Mouse (Mus musculus) liver, embryonic 11.5 days (tissue): ENCODE data around the gene Ispd. TPM values are rescaled to one million over a fixed set of nuclear protein-coding genes. Genes with fewer than 3 reads are reported as not detected.

Source experiments
- ATAC-seq: fragments of 200-750 bp; cut with Nextera tagmentation; replicated peaks from 2 replicates; pipeline ENCODE4 v1.8.0; 2017; ENCODE audit warnings: moderate number of reproducible peaks, mild to moderate bottlenecking, moderate TSS enrichment, moderate library complexity; ENCODE audit not compliant: low FRiP score
- DNase-seq: peaks from one replicate; pipeline ENCODE4 v3.0.0-alpha.2; 2017; ENCODE audit warnings: low spot score
- H3K27ac ChIP-seq: fragments of 300-500 bp; sonication (generic); 2 replicates; pipeline ENCODE4 v1.5.1; 2014; ENCODE audit warnings: mild to moderate bottlenecking, low read depth, low read length, control low read depth
- H3K27me3 ChIP-seq: fragments of 300-500 bp; sonication (generic); replicated peaks from 2 replicates; pipeline ENCODE4 v1.6.1; 2014; ENCODE audit warnings: low read length, mixed read lengths; ENCODE audit not compliant: control insufficient read depth, insufficient read depth
- H3K36me3 ChIP-seq: fragments of 300-500 bp; sonication (generic); 2 replicates; pipeline ENCODE4 v1.6.1; 2014; ENCODE audit warnings: mild to moderate bottlenecking, low read length, moderate library complexity, mixed read lengths; ENCODE audit not compliant: control insufficient read depth, insufficient read depth
- H3K4me1 ChIP-seq: fragments of 300-500 bp; sonication (generic); replicated peaks from 2 replicates; pipeline ENCODE4 v1.6.1; 2014; ENCODE audit warnings: low read length, mixed read lengths; ENCODE audit not compliant: control insufficient read depth, insufficient read depth
- H3K4me2 ChIP-seq: fragments of 300-500 bp; sonication (generic); 2 replicates; pipeline ENCODE4 v1.6.1; 2014; ENCODE audit warnings: mild to moderate bottlenecking, control low read depth, moderate library complexity
- H3K4me3 ChIP-seq: fragments of 300-500 bp; sonication (generic); 2 replicates; pipeline ENCODE4 v1.5.1; 2014; ENCODE audit warnings: low read depth, low read length, control low read depth
- H3K9ac ChIP-seq: fragments of 300-500 bp; sonication (generic); 2 replicates; pipeline ENCODE4 v1.6.1; 2014; ENCODE audit warnings: low read depth, low read length, control low read depth
- H3K9me3 ChIP-seq: fragments of 300-500 bp; sonication (generic); 2 replicates; pipeline ENCODE4 v1.6.1; 2016; ENCODE audit warnings: low read length, inconsistent platforms, mixed read lengths; ENCODE audit not compliant: control insufficient read depth
- WGBS: fragments of 180-500 bp; shearing (Covaris S2); extraction: QIAGEN DNeasy Blood & Tissue Kit; methylation state at CpG from one replicate; pipeline ENCODE4 v1.1.7; 2014; 5-methylcytosine and 5-hydroxymethylcytosine counted together
- polyA plus RNA-seq: library from polyadenylated mRNA; unstranded; fragments of >200 nt; fragmentation: Nextera tagmentation; extraction: Ambion mirVana; gene quantifications from 2 replicates; pipeline ENCODE4 v1.2.1, GENCODE M21; 2014

Ispd gene
- polyA plus RNA-seq, 1 experiment from 2014 or later = 5.0 TPM

GRCm38 (mm10) chr12:36681779-36682178 is 300.5 kb downstream of the Ispd start:
- Histone ChIP-seq H3K4me2 (no peak overlapping the region), H3K4me1 (no peaks in the 10 kb centered on the region), H3K4me3 (no peak overlapping the region), H3K27me3 (no peaks in the 10 kb centered on the region), H3K9me3 (no peaks in the 10 kb centered on the region), H3K27ac (no peak overlapping the region), H3K36me3 (no peaks in the 10 kb centered on the region), H3K9ac (no peak overlapping the region)
- 72% methylated on average over 6 of the region's 6 CpGs for WGBS
- DNase-seq (no peak), ATAC-seq (no peak)

- WGBS = 64% methylated on average over 2 of the region's 2 CpGs
Measured at GRCm38 (mm10) chr12:36694072-36694471, 312.8 kb downstream of the Ispd start.

GRCm38 (mm10) chr12:36704380-36704779 is 323.1 kb downstream of the Ispd start:
- DNase-seq (no peak), ATAC-seq (no peak)
- no peaks in the 10 kb centered on the region for H3K36me3 ChIP-seq
- H3K27me3 ChIP-seq = no peaks in the 10 kb centered on the region
- H3K4me2 ChIP-seq = no peak overlapping the region
- no peak overlapping the region for H3K27ac ChIP-seq
- H3K9ac ChIP-seq = no peak overlapping the region
- no peaks in the 10 kb centered on the region for H3K9me3 ChIP-seq
- H3K4me1 ChIP-seq = no peaks in the 10 kb centered on the region
- no peak overlapping the region for H3K4me3 ChIP-seq
- WGBS = 72% methylated on average over 1 of the region's 1 CpGs

More at GRCm38 (mm10) chr12:36694072-36694471, 312.8 kb downstream of the Ispd start:
- ATAC-seq (no peak), DNase-seq (no peak)
- no peak overlapping the region for H3K4me2 ChIP-seq
- H3K9ac ChIP-seq = no peak overlapping the region
- no peak overlapping the region for H3K4me3 ChIP-seq
- no peaks in the 10 kb centered on the region for H3K4me1 ChIP-seq
- no peaks in the 10 kb centered on the region for H3K27me3 ChIP-seq
- no peaks in the 10 kb centered on the region for H3K9me3 ChIP-seq
- H3K36me3 ChIP-seq = no peaks in the 10 kb centered on the region
- H3K27ac ChIP-seq = no peak overlapping the region

GRCm38 (mm10) chr12:36708810-36709209 is 327.6 kb downstream of the Ispd start:
- H3K27ac ChIP-seq = no peak overlapping the region
- DNase-seq (no peak), ATAC-seq (peak; percentile 39)
- H3K4me2 ChIP-seq = no peak overlapping the region
- H3K9ac ChIP-seq = no peak overlapping the region
- H3K4me1 ChIP-seq = no peaks in the 10 kb centered on the region
- no peaks in the 10 kb centered on the region for H3K36me3 ChIP-seq
- WGBS = 54% methylated on average over 1 of the region's 1 CpGs
- H3K9me3 ChIP-seq = no peaks in the 10 kb centered on the region
- H3K27me3 ChIP-seq = no peaks in the 10 kb centered on the region
- no peak overlapping the region for H3K4me3 ChIP-seq

- H3K4me1 ChIP-seq = no peaks in the 10 kb centered on the region
- no peak overlapping the region for H3K9ac ChIP-seq
- H3K9me3 ChIP-seq = no peaks in the 10 kb centered on the region
- peak overlapping the region; percentile 31 for H3K4me2 ChIP-seq
- WGBS = 25% methylated on average over 17 of the region's 17 CpGs
- no peaks in the 10 kb centered on the region for H3K36me3 ChIP-seq
- H3K27me3 ChIP-seq = no peaks in the 10 kb centered on the region
- ATAC-seq (no peak), DNase-seq (no peak)
- H3K27ac ChIP-seq = no peak overlapping the region
- no peak overlapping the region for H3K4me3 ChIP-seq
Measured at GRCm38 (mm10) chr12:36713866-36714662, 332.8 kb downstream of the Ispd start.

- Histone ChIP-seq H3K4me3 (no peak overlapping the region), H3K4me2 (no peak overlapping the region), H3K9ac (no peak overlapping the region), H3K27me3 (no peaks in the 10 kb centered on the region), H3K36me3 (no peaks in the 10 kb centered on the region), H3K4me1 (no peaks in the 10 kb centered on the region), H3K27ac (no peak overlapping the region), H3K9me3 (no peaks in the 10 kb centered on the region)
- ATAC-seq = no peak
- DNase-seq = no peak
- 54% methylated on average over 5 of the region's 5 CpGs for WGBS
Measured at GRCm38 (mm10) chr12:36717526-36717925, 336.3 kb downstream of the Ispd start.

- Histone ChIP-seq H3K4me3 (no peak overlapping the region), H3K9ac (no peak overlapping the region), H3K36me3 (no peaks in the 10 kb centered on the region), H3K27ac (no peak overlapping the region), H3K4me2 (no peak overlapping the region), H3K27me3 (no peaks in the 10 kb centered on the region), H3K4me1 (no peaks in the 10 kb centered on the region), H3K9me3 (no peaks in the 10 kb centered on the region)
- no peak for ATAC-seq
- DNase-seq = no peak
- 64% methylated on average over 2 of the region's 2 CpGs for WGBS
Measured at GRCm38 (mm10) chr12:36718417-36718816, 337.2 kb downstream of the Ispd start.

- no peak overlapping the region for H3K9ac ChIP-seq
- WGBS = 77% methylated on average over 3 of the region's 3 CpGs
- H3K4me3 ChIP-seq = no peak overlapping the region
- ATAC-seq = no peak
- no peaks in the 10 kb centered on the region for H3K9me3 ChIP-seq
- H3K27ac ChIP-seq = no peak overlapping the region
- no peak for DNase-seq
- no peaks in the 10 kb centered on the region for H3K36me3 ChIP-seq
- H3K27me3 ChIP-seq = no peaks in the 10 kb centered on the region
- H3K4me1 ChIP-seq = no peaks in the 10 kb centered on the region
- no peak overlapping the region for H3K4me2 ChIP-seq
Measured at GRCm38 (mm10) chr12:36719074-36719473, 337.8 kb downstream of the Ispd start.

- Histone ChIP-seq H3K9me3 (no peaks in the 10 kb centered on the region), H3K27me3 (no peaks in the 10 kb centered on the region), H3K27ac (no peak overlapping the region), H3K4me1 (no peaks in the 10 kb centered on the region), H3K36me3 (no peaks in the 10 kb centered on the region), H3K4me2 (no peak overlapping the region), H3K4me3 (no peak overlapping the region), H3K9ac (no peak overlapping the region)
- WGBS = 75% methylated on average over 3 of the region's 3 CpGs
- ATAC-seq = no peak
- DNase-seq = no peak
Measured at GRCm38 (mm10) chr12:36720779-36721178, 339.5 kb downstream of the Ispd start.
